Mouse (Mus musculus) lung, adult 2 months (tissue): ENCODE results near the gene Fndc3b.

Source experiments
- CTCF ChIP-seq: fragments of 200-500 bp; IDR thresholded peaks from 2 replicates; pipeline ENCODE4 v1.5.1; 2011; ENCODE audit warnings: mild to moderate bottlenecking, low read length, control low read depth; ENCODE audit not compliant: insufficient read depth
- POLR2A ChIP-seq: fragments of 200-500 bp; IDR thresholded peaks from 2 replicates; pipeline ENCODE4 v1.6.1; 2011; ENCODE audit warnings: low read depth, mild to moderate bottlenecking, control low read depth, low read length, borderline replicate concordance; ENCODE audit errors: extremely low read depth

DNA sequence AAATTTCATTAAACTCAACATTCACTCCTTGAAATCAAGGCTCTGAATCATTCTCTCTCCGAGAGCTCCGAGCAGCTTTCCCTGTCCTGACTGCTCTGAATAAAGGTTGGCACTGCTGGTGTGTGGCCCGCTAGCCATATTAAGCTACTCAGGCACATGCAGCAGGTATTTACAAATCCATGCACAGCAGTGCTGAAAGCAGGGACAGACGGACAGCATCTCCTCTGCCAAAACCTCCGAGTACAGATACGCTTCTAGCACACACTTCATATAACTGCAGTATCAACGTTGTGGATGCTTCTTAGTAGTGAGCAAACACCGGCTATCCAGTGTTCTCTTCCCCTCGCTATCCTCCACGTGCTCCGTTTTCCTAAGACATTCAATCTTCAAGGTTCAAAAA is 167.0 kb downstream of the Fndc3b start:
- no peak for TF ChIP-seq CTCF
- no peak for TF ChIP-seq POLR2A
